Mouse (Mus musculus): ENCODE results near the gene Bckdhb.

DNA sequence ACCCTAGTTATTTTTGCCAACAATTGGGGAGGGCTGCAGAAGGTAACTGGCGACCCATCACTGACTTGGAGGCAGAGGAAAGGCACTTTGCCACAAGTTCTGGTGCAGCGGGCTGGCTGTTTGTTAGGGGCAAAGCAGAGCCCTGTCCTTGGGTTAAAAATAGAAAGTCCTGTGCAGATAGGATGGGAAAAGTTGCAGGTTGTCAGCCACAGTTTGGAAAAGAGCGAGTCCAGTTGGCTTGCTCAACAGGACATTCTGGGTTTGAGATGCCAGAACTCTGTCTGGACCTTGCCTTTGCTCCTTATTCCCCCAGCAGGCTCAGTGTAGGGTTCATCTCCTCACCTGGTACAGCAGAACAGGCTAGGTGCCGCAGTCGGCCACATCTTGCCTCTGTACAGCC, 200.1 kb downstream of the Bckdhb start:
- TF ChIP-seq POLR2A (IDR thresholded peaks at IDR 0.05; ENCODE audit: insufficient read depth, low read depth, low read length) (no peak), CTCF (IDR thresholded peaks at IDR 0.05) (no peak)

Data from heart, adult 2 months (tissue).